Mouse (Mus musculus): ENCODE measurements at regions not wholly inside any gene's neighbourhood (a gene's known extent, or its start where the extent isn't known, plus 50 kb on each side); places are given as distances from the start of the nearest gene placed in this dataset.

DNA sequence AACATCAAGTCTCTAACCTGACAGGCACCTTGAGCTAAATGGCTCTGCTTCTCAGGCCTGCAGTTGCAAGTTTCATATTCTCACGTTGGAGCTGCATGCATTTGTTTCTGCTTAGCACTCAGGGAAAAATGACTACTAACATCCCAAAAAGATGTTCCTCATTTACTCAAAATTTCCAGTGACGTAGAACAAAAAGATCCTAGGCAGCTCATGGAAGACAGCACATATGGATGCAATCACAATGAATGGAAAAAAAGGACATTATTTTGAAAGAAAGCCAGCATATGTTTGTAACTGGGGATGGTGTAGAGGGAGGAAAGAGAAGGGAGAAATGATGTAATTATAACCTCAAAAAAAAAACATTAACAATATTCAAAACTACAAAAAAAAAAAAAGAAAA, 751.2 kb upstream of the Fbxo33 start:
- no peak for DNase-seq (ENCODE audit: low spot score in 2 of 2)

DNA sequence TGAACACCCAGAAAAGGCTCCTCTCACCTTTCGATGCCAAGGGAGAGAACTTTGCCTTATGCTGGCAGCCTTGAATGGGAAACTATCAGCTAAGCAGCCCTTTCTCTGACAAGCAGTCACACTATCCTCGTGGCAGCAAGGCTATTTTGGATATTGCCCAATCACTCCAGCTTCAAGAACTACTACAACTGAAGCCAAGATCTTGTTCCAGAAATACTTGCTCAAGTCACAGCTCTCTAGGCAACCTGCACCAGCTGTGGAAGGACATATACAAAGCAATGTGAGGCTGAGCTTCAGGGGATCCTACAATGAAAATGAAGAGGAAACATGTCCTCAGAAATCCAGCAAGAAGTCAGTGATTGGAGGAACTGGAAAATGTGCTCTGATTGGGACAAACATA, 750.4 kb upstream of the Fbxo33 start:
- no peak for DNase-seq (ENCODE audit: low spot score in 2 of 2)

GRCm38 (mm10) chr12:59967241-59967640, 747.7 kb upstream of the Fbxo33 start:
- DNase-seq (ENCODE audit: low spot score in 2 of 2), result no peak

GRCm38 (mm10) chr12:59961139-59961538, 741.6 kb upstream of the Fbxo33 start:
- DNase-seq (ENCODE audit: low spot score in 2 of 2), result no peak

GRCm38 (mm10) chr12:59932471-59932870, 712.9 kb upstream of the Fbxo33 start:
- peak; percentile 5 to 13 for DNase-seq (ENCODE audit: low spot score in 2 of 2)

DNA sequence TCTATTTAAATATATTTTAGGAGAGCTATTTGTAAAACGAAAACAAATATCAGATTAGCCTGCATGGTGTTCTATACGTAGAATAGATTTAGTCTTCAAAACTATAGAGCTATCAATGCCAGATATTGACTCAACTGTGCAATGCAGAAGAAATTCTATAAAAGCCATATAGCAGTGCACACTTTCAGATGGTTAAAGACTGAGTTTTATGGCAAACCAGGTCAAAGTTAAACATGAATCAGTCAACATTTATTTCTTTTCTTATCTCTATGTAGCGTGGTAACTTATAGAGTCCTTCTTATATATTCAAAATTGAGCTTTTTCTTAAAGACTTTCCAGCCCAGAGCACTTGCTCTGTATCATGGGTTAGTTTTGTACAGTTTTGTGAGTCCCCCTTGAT, 705.5 kb upstream of the Fbxo33 start:
- DNase-seq (ENCODE audit: low spot score in 2 of 2), result no peak

DNA sequence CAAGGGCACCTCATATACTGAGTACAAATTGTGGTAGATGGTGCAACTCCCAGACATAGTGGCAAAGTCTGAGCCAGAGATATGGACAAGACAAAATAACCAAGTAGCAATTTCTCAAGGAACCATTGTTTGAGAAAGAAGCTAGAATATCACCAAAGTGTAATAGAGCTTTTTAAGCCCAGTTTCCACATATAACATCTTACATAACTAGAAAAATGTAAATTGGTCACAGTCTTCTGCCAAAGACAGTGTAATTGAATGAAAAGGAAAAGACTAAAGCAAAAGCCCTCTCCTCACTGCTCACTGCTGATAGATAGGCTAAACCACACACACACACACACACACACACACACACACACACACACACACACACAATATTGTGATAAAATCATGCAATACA, 679.4 kb upstream of the Fbxo33 start:
- DNase-seq (ENCODE audit: low spot score in 2 of 2), result no peak

- peak in 1 of 2 experiments; percentile 3 for DNase-seq (ENCODE audit: low spot score in 2 of 2)
These were observed 671.4 kb upstream of the Fbxo33 start for GRCm38 (mm10) chr12:59890973-59891372.

Measured in layer of hippocampus, postnatal 10 days (tissue).